Mouse (Mus musculus): ENCODE measurements around the gene Znrf2.

DNA sequence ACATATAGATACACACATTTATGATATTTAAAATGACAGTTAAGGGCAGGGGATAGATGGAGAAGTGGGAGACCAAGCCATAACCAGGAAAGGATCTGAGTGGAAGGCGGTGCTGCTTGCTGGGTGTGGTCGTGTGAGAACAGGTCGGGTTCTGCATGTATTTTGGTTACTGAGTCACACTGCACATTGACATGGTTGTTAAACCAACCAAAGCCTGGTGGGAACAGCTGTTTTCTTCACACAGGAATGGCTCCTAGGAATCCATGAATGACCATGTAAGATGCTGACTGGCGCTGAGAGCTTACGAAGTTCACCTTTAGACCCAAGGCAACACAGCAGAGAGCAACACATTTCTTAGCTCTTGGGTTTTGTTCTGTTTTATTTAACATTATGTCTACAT lies 36.7 kb upstream of the Znrf2 start:
- TF ChIP-seq CTCF (IDR thresholded peaks at IDR 0.05; ENCODE audit: borderline replicate concordance, insufficient read depth, low read depth, low read length) (no peak), POLR2A (IDR thresholded peaks at IDR 0.05; ENCODE audit: borderline replicate concordance, insufficient read depth, low read length) (no peak)

All from cerebellum, adult 2 months (tissue).